Mouse (Mus musculus): Measurements from ENCODE around the gene Cfap77.

DNA sequence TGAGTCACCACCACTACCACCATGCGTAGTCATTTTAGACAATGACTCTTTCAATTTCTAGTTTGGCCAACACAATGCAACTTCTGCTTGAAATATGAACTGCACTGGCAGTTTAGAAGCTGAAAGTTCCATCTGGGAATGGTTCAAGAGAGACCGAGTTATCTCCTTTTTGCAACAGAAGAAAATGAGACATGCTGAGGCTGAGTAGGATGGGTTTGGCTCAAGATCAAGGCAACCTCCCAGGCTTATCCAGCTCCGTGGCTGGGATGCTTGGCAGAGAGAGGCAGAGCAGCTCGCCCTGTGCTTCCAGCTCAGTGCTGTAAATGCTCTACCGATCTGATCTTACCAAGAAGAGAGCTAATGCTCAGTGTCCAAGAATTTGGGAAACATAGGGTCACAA, 29.6 kb downstream of the Cfap77 start:
- TF ChIP-seq CTCF (conservative IDR thresholded peaks at IDR 0.05; ENCODE audit: insufficient read depth, insufficient read length, low read depth, low read length) (no peak), POLR2A (IDR thresholded peaks at IDR 0.05; ENCODE audit: low read depth, low read length) (no peak)

All from kidney, adult 2 months (tissue).